Mouse (Mus musculus): ENCODE results near the gene Gm30302.

DNA sequence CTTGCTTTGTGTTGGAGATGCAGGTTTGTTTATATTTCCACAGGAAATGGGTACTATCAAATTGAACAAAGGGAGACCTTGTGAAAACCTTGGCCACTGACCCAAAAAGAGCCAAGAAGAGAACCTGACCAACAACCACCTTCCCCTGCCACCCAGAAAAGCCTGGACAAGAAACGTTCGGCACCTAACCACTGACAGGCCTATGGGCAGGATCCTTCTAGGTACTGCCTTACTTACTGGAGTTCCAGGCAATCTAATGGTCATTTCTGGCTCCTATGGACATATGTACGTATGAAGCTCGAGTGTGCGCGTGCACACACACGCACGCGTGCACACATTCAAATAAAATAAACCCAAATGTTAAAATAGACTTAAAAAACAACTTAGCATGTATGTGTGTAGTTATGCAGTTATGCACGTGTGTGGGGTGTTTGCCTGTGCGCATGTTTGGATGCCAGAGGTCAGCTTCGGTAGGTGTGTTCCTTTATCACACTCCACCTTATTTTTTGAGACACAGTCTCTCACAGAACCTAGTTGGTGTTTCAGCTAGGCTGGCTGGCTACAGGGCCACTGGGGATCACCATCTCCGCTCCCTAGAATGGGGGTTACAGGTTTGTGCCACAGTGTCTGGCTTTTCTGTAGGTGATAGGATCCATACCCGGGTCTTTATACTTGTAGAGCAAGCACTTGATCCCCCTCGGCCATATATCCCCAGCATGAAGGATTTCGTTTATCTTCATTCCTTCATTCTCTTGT is 57.3 kb downstream of the Gm30302 start:
- no peak for TF ChIP-seq CTCF (IDR thresholded peaks at IDR 0.05; ENCODE audit: low read depth)
- TF ChIP-seq EP300 (IDR thresholded peaks at IDR 0.05; ENCODE audit: low read depth) = no peak
